Mouse (Mus musculus) lung, adult 10 weeks (tissue): Measurements from ENCODE around the gene Olfr811. TPM values are rescaled to one million over a fixed set of nuclear protein-coding genes. Genes with fewer than 3 reads are reported as not detected.

Source experiments
- polyA plus RNA-seq: library from polyadenylated mRNA; stranded (reverse); fragments of 350-450 nt; fragmentation: Illumina TruSeq; extraction: RNeasy Lipid Tissue Mini Kit (QIAGEN cat#74804); gene quantifications from one replicate; pipeline ENCODE4 v1.2.3, GENCODE M21; 2014; ENCODE audit warnings: low read depth, low replicate concordance; ENCODE audit not compliant: insufficient read depth

Gene Olfr811
- not detected for polyA plus RNA-seq

GRCm38 (mm10) chr10:129804296-129804695 lies at the start of gene Olfr811:
Gene Olfr811, minus strand, starts transcription at chr10:129804396.

GRCm38 (mm10) chr10:129845994-129846393 lies 41.8 kb upstream of the Olfr811 start, which contains the start of gene Olfr812:
Gene Olfr812, minus strand, starts transcription at chr10:129846094.

GRCm38 (mm10) chr10:129794817-129795216 lies 9.4 kb downstream of the Olfr811 start, which contains the start of gene Olfr810:
Gene Olfr810, minus strand, starts transcription at chr10:129794917.

GRCm38 (mm10) chr10:129774338-129774737 lies 29.9 kb downstream of the Olfr811 start, which contains the start of gene Olfr809:
Gene Olfr809, plus strand, starts transcription at chr10:129774638.

GRCm38 (mm10) chr10:129765182-129765581 lies 39.0 kb downstream of the Olfr811 start, which contains the start of gene Olfr808:
Gene Olfr808, plus strand, starts transcription at chr10:129765482.

GRCm38 (mm10) chr10:129757693-129758092 lies 46.5 kb downstream of the Olfr811 start, which contains the start of gene Olfr807:
Gene Olfr807, minus strand, starts transcription at chr10:129757793.

Other genes with a start within 250 kb of the Olfr811 start
- not detected for gene Olfr794, start 236.7 kb downstream of the Olfr811 start, polyA plus RNA-seq
- gene Olfr796, start 191.8 kb downstream of the Olfr811 start, polyA plus RNA-seq, result not detected
- not detected for gene Olfr798, start 176.5 kb downstream of the Olfr811 start, polyA plus RNA-seq
- gene Olfr799, start 166.9 kb downstream of the Olfr811 start, polyA plus RNA-seq, result not detected
- gene Olfr800, start 146.7 kb downstream of the Olfr811 start, polyA plus RNA-seq, result not detected
- not detected for gene Olfr801, start 130.5 kb downstream of the Olfr811 start, polyA plus RNA-seq
- gene Olfr802, start 116.2 kb downstream of the Olfr811 start, polyA plus RNA-seq, result not detected
- not detected for gene Olfr803, start 110.1 kb downstream of the Olfr811 start, polyA plus RNA-seq
- not detected for gene Olfr804, start 101.2 kb downstream of the Olfr811 start, polyA plus RNA-seq
- not detected for gene Olfr805, start 75.0 kb downstream of the Olfr811 start, polyA plus RNA-seq
- gene Olfr806, start 62.5 kb downstream of the Olfr811 start, polyA plus RNA-seq, result not detected
- gene Olfr807, start 46.6 kb downstream of the Olfr811 start, polyA plus RNA-seq, result not detected
- not detected for gene Olfr808, start 38.9 kb downstream of the Olfr811 start, polyA plus RNA-seq
- gene Olfr809, start 29.8 kb downstream of the Olfr811 start, polyA plus RNA-seq, result not detected
- gene Olfr810, start 9.5 kb downstream of the Olfr811 start, polyA plus RNA-seq, result not detected
- not detected for gene Olfr812, start 41.7 kb upstream of the Olfr811 start, polyA plus RNA-seq
- not detected for gene Olfr813, start 51.0 kb upstream of the Olfr811 start, polyA plus RNA-seq
- gene Olfr814, start 75.5 kb upstream of the Olfr811 start, polyA plus RNA-seq, result not detected
- not detected for gene Olfr815, start 101.5 kb upstream of the Olfr811 start, polyA plus RNA-seq
- not detected for gene Olfr816, start 111.2 kb upstream of the Olfr811 start, polyA plus RNA-seq
- gene Olfr818, start 144.7 kb upstream of the Olfr811 start, polyA plus RNA-seq, result not detected
- not detected for gene Olfr819, start 162.9 kb upstream of the Olfr811 start, polyA plus RNA-seq
- not detected for gene Olfr247, start 171.7 kb upstream of the Olfr811 start, polyA plus RNA-seq
- gene Gm10310, start 180.7 kb upstream of the Olfr811 start, polyA plus RNA-seq, result not detected
- gene Olfr820, start 208.2 kb upstream of the Olfr811 start, polyA plus RNA-seq, result not detected
- gene Olfr821, start 226.0 kb upstream of the Olfr811 start, polyA plus RNA-seq, result not detected